Mouse (Mus musculus): ENCODE measurements around the gene Gabpb2. TPM values are rescaled to one million over a fixed set of nuclear protein-coding genes. Genes with fewer than 3 reads are reported as not detected.
A peak's percentile ranks its signal among the peaks of the same experiment; 100 is the strongest.
"Not testable (repeated sequence)": the region's sequence is repeated elsewhere in the genome, so short reads cannot be mapped to it uniquely, and the experiment has no call there.

Gene Gabpb2
- polyA plus RNA-seq, 1 experiment from 2014 or later = 7.7 TPM

DNA sequence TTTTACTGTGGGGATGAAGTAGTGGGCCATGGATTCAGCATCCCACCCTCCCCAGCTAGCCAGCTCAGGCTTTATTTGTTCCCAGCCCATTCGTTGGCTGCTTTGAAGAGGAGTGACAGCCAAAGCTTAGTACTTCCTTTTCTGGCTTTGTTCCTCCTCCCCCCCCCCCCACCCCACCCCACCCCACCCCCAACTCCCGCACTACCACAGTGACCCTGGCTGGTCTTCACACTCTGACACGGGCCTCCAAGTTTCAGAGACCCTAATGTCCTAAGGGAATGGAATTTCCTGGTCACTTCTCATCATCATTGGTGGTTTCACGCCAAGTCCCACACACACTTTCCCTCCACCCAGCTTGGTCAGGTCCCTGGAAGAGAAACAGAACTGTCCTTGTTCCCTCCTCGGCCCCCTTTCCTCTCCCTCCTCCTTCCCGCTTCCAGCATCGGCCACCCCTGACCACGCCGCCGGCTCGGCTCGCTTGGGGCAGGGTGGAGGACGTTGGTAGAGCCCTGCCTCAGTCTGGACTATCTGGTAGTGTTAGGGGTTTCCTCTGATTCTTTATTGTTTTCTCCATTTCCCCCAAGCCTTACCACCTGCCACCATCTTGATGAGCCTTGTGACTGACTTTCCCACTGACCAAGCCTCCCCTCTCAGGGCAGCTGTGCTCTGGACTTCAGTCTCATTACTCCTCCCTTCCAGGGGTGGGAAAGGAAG is 12.2 kb upstream of the Gabpb2 start:
- no peaks in the 10 kb centered on the region for H3K9me3 ChIP-seq (replicated peaks)
- H3K27ac ChIP-seq = peak overlapping the region; percentile 96
- peaks cover 46% of the 10 kb centered on the region for H3K36me3 ChIP-seq (ENCODE audit: poor library complexity, severe bottlenecking)
- H3K27me3 ChIP-seq = no peaks in the 10 kb centered on the region
- H3K9ac ChIP-seq = peak overlapping the region; percentile 97
- H3K4me3 ChIP-seq = peak overlapping the region; percentile 90
- H3K4me1 ChIP-seq = peaks cover 46% of the 10 kb centered on the region
- ATAC-seq = peak; percentile 19
- WGBS = under 1% methylated on average over 13 of the region's 13 CpGs
- peak overlapping the region; percentile 94 for H3K4me2 ChIP-seq

DNA sequence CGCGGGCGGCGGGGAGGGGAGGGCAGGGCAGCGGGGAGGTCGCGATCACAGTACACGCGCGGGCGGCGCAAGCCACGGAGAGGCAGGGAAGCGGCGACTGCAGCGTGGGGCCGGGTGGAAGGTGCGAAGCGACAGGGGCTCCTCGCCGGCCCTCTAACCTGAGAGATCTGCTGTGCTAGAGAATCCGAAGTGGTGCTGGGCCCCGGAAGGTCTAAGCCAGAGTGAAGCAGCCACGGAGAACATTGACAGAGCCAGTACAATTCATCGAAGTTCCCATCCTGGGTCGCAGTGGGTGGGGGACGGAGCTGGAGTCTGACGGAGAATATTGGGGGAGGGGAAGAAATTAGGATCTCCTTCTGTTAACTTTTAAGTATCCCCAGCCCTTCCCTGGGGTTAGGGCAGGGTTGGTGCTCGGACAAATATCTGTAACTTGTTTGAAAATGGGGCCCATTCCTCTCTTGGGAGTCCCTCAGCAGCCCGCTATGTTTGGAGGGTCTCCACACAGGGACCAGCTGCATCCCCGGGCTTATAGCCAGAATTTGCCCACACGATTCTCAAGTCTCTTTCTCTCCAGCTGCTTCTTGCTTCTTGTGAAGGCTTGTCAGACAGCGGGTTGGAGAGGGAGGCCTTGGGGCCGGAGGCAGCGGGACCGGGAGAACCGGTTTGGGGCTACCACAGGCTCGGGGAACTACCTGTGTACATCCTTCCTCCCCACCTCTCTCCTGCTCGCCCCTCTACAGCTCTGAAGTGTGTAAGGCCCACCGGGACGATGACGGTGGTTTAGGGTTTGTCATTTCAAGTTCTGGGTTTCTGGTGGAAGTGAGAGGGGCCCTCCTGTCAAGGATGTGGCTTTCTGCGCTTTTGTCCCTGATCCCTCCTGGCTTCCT is 11.4 kb upstream of the Gabpb2 start:
- Histone ChIP-seq H3K4me1 (peaks cover 54% of the 10 kb centered on the region), H3K4me2 (peak overlapping the region; percentile 94), H3K9me3 (replicated peaks) (no peaks in the 10 kb centered on the region), H3K36me3 (ENCODE audit: poor library complexity, severe bottlenecking) (peaks cover 43% of the 10 kb centered on the region), H3K9ac (peak overlapping the region; percentile 97), H3K27ac (peak overlapping the region; percentile 96), H3K4me3 (peak overlapping the region; percentile 90), H3K27me3 (no peaks in the 10 kb centered on the region)
- under 1% methylated on average over 43 of the region's 43 CpGs for WGBS
- peak; percentile 19; the same call in 1 of the 2 replicates for ATAC-seq

DNA sequence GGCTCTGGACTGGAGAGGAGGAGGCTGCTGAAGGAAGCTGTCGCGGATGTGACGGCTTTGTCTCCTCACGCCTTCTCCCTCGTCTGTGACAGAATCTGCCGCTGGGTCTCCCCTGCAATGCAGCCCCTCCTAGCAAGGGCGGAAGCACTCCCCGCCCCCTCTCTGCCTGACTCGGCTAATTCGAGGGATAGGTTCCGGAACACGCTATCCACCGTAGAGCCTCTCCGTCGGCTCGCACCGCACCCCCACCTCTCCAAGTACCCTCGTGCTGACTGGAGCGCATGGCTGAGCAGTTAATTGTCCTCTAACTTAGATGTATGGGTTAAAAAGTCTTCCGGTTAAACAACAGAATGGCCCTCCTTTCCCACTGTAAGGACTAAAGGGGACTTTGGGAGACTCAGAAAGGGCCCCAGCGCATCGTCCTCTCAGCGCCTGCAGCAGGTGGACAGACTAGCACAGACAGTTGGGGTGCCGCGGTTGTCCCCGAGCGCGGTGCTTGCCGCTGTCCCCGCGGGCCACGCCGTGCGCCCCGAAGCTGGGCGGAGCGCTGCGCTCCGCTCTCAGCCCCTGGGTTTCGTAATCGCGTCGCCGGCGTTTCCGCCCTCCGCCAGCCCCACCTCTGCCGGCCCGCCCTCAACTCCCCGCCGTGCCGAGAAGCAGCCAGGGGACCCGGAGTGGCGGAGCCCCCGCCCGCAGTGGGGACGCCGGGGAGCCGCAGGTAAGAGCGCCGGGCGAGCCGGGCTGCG is 10.6 kb upstream of the Gabpb2 start, which contains the start of gene Cdc42se1:
Gene Cdc42se1, plus strand, starts transcription at position 585 of the 746 bp plus-strand sequence.
- peak within 1 kb of the TSS; percentile 90 for H3K4me3 ChIP-seq
- peak within 1 kb of the TSS; percentile 97 for H3K9ac ChIP-seq
- peaks cover 43% of the 10 kb centered on the region for H3K36me3 ChIP-seq (ENCODE audit: poor library complexity, severe bottlenecking)
- H3K9me3 ChIP-seq (replicated peaks) = no peaks in the 10 kb centered on the region
- peak within 1 kb of the TSS; percentile 96 for H3K27ac ChIP-seq
- H3K4me1 ChIP-seq = peaks cover 57% of the 10 kb centered on the region
- H3K4me2 ChIP-seq = peak within 1 kb of the TSS; percentile 94
- H3K27me3 ChIP-seq = no peaks in the 10 kb centered on the region
- ATAC-seq = peak; percentile 92
- under 1% methylated on average over 64 of the region's 64 CpGs for WGBS

DNA sequence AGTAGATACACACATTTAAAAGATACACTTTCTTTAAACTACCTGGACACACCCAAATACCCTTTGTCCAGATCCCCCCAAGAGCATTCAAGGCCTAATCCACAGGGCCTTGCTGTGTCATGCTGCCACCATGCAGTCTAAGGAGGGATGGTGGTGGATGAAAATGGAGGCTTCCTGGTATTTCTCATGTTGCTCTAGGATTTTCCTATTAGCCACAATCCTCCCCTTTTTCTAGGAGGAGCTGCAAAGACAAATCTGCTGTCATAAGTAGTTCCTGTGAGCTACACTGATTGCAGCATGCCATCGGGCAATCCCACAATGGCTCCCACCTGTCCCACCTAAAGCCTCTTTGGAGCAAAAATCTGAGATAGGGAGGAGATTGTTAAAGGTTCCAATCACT is 9.5 kb upstream of the Gabpb2 start:
- Histone ChIP-seq H3K4me3 (peak overlapping the region; percentile 90), H3K27me3 (no peaks in the 10 kb centered on the region), H3K9ac (peak overlapping the region; percentile 97), H3K4me2 (peak overlapping the region; percentile 94), H3K36me3 (ENCODE audit: poor library complexity, severe bottlenecking) (peaks cover 43% of the 10 kb centered on the region), H3K9me3 (replicated peaks) (no peaks in the 10 kb centered on the region), H3K4me1 (peaks cover 61% of the 10 kb centered on the region), H3K27ac (peak overlapping the region; percentile 96)
- WGBS = 14% methylated on average over 1 of the region's 1 CpGs
- no peak for ATAC-seq

DNA sequence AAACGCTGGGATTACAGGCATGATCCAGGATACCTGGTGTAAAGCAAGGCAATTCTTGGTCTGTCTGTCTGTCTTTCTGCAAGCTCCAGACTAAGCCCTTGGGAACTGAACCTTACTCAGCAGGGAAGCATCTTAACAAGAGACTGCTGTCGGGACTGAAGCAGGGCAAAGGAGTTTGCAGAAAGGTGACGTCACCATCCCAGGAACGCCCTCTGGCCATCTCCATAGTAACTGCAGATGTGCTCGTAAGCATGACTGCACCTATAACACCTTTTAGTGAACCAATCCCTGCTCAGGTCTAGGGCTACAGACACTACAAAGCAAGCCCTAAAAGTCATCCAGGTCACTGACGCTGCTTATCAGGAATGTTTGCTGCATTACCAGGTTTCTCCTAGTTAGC is 6.6 kb upstream of the Gabpb2 start:
- Histone ChIP-seq H3K27ac (no peak overlapping the region), H3K9me3 (replicated peaks) (no peaks in the 10 kb centered on the region), H3K4me2 (peak overlapping the region; percentile 94), H3K4me3 (peak overlapping the region; percentile 15; the same call in 1 of the 2 replicates), H3K27me3 (no peaks in the 10 kb centered on the region), H3K9ac (no peak overlapping the region), H3K4me1 (peaks cover 37% of the 10 kb centered on the region), H3K36me3 (ENCODE audit: poor library complexity, severe bottlenecking) (peaks cover 64% of the 10 kb centered on the region)
- no peak for ATAC-seq
- 12% methylated on average over 6 of the region's 6 CpGs for WGBS

DNA sequence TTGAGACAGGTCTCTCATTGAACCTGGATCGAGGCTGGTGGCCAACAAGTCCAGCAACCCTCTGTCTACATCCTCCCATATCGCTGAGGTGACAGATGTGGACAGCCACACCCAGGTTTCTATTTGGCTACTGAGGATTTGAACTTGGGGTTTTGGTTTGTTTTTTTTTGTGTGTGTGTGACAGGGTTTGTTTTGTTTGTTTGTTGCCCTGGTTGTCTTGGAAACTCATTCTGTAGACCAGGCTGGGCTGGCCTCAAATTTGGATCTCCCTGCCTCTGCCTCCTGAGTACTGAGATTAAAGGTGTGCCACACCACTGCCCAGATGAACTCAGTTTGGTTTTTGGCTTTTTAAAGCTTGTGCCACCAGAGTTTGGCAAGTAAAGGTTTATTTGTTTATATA is 5.3 kb upstream of the Gabpb2 start:
- H3K27ac ChIP-seq = no peak overlapping the region
- 93% methylated on average over 2 of the region's 2 CpGs for whole genome bisulfite sequencing

DNA sequence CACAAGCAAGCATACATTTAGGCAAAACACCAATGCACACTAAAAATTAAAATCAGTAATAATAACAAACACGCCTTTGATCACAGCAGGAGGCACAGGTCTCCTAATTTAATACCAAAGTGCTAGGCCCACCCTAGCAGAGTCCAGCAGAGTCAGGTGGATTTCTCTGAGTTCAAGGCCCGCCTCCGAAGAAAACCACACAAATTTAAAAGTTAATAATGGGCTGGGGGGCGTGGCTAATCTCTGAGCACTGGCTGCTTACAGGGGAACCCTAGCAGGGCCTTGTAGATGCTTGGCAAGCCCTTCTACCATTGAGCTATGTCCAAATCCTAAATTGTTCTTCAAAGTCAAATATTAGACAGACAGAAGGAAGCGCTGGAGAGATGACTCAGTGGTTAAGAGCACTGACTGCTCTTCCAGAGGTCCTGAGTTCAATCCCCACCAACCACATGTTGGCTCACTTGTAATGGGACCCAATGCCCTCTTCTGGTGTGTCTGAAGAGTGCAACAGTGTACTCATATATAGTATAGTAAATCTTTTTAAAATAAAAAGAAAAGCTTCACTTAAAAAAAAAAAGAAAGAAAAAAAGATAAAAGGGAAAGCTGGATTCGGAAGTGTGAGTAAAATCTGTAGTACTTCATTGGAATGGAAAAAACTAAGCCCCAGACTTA is 886 bp upstream of the Gabpb2 start:
- Histone ChIP-seq H3K27me3 (no peaks in the 10 kb centered on the region), H3K9me3 (replicated peaks) (no peaks in the 10 kb centered on the region), H3K9ac (no peak overlapping the region), H3K27ac (peak overlapping the region; percentile 98), H3K4me3 (peak overlapping the region; percentile 75), H3K4me2 (peak overlapping the region; percentile 71), H3K4me1 (peaks cover 24% of the 10 kb centered on the region), H3K36me3 (ENCODE audit: poor library complexity, severe bottlenecking) (peaks cover 72% of the 10 kb centered on the region)
- WGBS = 84% methylated on average over 6 of the region's 6 CpGs
- no peak for ATAC-seq

More for the DNA sequence above, 5.3 kb upstream of the Gabpb2 start:
- Histone ChIP-seq H3K27me3 (no peaks in the 10 kb centered on the region), H3K9me3 (replicated peaks) (no peaks in the 10 kb centered on the region), H3K4me1 (peaks cover 44% of the 10 kb centered on the region), H3K4me2 (no peak overlapping the region), H3K36me3 (ENCODE audit: poor library complexity, severe bottlenecking) (peaks cover 76% of the 10 kb centered on the region), H3K9ac (no peak overlapping the region), H3K4me3 (no peak overlapping the region)
- no peak for ATAC-seq

DNA sequence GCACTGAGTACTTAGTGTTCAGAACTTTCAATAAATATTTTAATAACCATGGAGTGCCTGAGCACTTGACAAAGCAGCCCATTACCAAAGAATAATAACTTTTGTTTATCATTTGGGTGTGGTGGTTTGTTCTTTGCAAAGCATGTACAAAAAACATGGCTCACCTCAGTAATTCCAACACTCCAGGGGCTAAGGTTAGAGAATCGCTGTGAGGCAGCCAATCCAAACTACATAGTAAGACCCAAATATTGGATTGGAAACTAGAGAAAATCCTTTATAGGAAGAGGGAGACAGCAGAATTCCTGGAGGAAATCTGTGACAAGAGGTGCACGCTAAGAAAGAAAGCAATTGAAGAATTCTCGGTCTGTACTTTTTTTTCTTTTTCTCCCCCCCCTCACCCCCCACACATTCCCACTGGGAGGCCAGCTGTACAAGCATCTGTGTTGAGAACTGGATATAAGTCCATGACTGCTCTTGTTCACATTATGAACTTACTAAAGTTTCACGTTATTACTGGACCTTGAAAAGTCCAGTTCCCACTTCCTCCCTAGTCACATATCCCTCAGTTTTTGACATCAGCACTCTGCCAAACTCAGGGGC is 961 bp downstream of the Gabpb2 start:
- no peaks in the 10 kb centered on the region for H3K27me3 ChIP-seq
- no peaks in the 10 kb centered on the region for H3K9me3 ChIP-seq (replicated peaks)
- H3K9ac ChIP-seq = peak overlapping the region; percentile 91
- 17% methylated on average over 4 of the region's 4 CpGs for WGBS
- peak overlapping the region; percentile 71 for H3K4me2 ChIP-seq
- H3K27ac ChIP-seq = peak overlapping the region; percentile 98; the same call in 1 of the 2 replicates
- peak overlapping the region; percentile 75 for H3K4me3 ChIP-seq
- H3K36me3 ChIP-seq (ENCODE audit: poor library complexity, severe bottlenecking) = peaks cover 58% of the 10 kb centered on the region
- no peak for ATAC-seq
- H3K4me1 ChIP-seq = peaks cover 19% of the 10 kb centered on the region

DNA sequence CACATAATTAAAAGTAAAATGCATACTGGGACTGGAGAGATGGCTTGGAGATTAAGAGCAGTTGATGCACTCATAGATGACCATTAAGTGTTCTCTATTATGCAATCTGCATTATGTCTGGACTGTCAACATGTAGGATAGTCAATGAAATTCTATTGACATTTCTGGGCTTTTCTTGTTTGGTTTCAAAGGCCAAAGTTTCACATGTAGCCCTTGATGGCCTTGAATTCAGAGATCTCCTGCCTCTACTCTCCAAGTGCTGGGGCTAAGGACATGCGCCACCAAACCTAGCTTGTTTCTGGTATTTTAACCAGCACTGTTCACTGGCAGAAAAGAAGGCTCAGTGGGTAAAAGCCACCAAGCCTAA is 4.1 kb downstream of the Gabpb2 start:
- Histone ChIP-seq H3K9ac (no peak overlapping the region), H3K36me3 (ENCODE audit: poor library complexity, severe bottlenecking) (peaks cover 31% of the 10 kb centered on the region), H3K9me3 (replicated peaks) (no peaks in the 10 kb centered on the region), H3K27ac (no peak overlapping the region), H3K4me3 (no peak overlapping the region), H3K4me2 (no peak overlapping the region), H3K27me3 (no peaks in the 10 kb centered on the region), H3K4me1 (peaks cover 18% of the 10 kb centered on the region)
- ATAC-seq = no peak
- whole genome bisulfite sequencing = 100% methylated on average over 1 of the region's 1 CpGs

DNA sequence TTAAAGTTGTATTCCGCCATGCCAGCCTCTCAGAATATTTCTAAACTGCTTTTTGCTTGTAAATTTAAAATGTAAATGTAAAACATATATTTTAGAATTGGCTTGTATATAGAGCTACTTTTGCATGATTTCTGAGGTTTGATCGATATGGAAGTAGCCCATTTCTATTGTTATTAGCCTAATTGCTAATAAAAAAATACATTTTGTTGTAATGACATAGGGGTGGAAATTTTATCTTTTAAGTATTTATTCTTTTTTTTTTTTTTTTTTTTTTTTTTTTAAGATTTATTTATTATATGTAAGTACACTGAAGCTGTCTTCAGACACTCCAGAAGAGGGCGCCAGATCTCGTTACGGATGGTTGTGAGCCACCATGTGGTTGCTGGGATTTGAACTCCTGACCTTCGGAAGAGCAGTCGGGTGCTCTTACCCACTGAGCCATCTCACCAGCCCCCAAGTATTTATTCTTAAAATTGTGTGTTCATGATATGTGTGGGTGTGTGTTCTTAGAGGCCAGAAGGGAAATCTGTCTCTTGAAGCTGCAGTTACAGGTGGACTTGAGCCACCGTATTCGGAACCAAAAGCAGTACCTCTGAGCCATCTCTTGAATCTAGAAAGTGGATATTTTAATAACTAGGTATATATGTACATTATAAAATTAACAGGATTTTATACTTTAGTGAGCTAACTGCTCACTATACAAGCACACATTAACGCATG is 4.7 kb downstream of the Gabpb2 start:
- H3K4me2 ChIP-seq; H3K9me3 ChIP-seq (replicated peaks); H3K9ac ChIP-seq; ATAC-seq; H3K27me3 ChIP-seq; H3K4me3 ChIP-seq; H3K27ac ChIP-seq: not testable (repeated sequence)
- 90% methylated on average over 9 of the region's 10 CpGs for WGBS
- H3K4me1 ChIP-seq = peaks cover 12% of the 10 kb centered on the region
- peaks cover 32% of the 10 kb centered on the region for H3K36me3 ChIP-seq (ENCODE audit: poor library complexity, severe bottlenecking)

All from forebrain, embryonic 13.5 days (tissue).